Mouse (Mus musculus) brain, embryonic 14.5 days (tissue): ENCODE measurements around the gene Thoc7.

Source experiments
- CTCF ChIP-seq: fragments of 200-500 bp; IDR thresholded peaks from 2 replicates; pipeline ENCODE4 v1.5.1; 2012; ENCODE audit warnings: inconsistent platforms, mild to moderate bottlenecking, moderate library complexity, borderline replicate concordance; ENCODE audit not compliant: insufficient read depth, insufficient read length; ENCODE audit errors: extremely low read depth
- POLR2A ChIP-seq: fragments of 200-500 bp; IDR thresholded peaks from 2 replicates; pipeline ENCODE4 v1.6.1; 2012; ENCODE audit warnings: mild to moderate bottlenecking, inconsistent platforms, borderline replicate concordance; ENCODE audit not compliant: poor library complexity, insufficient read depth, insufficient read length, severe bottlenecking; ENCODE audit errors: extremely low read depth

GRCm38 (mm10) chr14:13934052-13934371 is 27.6 kb downstream of the Thoc7 start:
- TF ChIP-seq POLR2A (no peak), CTCF (no peak)
